Mouse (Mus musculus): ENCODE data around the gene Ripply3. TPM values are rescaled to one million over a fixed set of nuclear protein-coding genes. Genes with fewer than 3 reads are reported as not detected.

The Ripply3 gene
- 0.91 and 1.3 TPM in 2 replicates for polyA plus RNA-seq (2015; fragmentation: Nextera tagmentation; extraction: Ambion mirVana)

DNA sequence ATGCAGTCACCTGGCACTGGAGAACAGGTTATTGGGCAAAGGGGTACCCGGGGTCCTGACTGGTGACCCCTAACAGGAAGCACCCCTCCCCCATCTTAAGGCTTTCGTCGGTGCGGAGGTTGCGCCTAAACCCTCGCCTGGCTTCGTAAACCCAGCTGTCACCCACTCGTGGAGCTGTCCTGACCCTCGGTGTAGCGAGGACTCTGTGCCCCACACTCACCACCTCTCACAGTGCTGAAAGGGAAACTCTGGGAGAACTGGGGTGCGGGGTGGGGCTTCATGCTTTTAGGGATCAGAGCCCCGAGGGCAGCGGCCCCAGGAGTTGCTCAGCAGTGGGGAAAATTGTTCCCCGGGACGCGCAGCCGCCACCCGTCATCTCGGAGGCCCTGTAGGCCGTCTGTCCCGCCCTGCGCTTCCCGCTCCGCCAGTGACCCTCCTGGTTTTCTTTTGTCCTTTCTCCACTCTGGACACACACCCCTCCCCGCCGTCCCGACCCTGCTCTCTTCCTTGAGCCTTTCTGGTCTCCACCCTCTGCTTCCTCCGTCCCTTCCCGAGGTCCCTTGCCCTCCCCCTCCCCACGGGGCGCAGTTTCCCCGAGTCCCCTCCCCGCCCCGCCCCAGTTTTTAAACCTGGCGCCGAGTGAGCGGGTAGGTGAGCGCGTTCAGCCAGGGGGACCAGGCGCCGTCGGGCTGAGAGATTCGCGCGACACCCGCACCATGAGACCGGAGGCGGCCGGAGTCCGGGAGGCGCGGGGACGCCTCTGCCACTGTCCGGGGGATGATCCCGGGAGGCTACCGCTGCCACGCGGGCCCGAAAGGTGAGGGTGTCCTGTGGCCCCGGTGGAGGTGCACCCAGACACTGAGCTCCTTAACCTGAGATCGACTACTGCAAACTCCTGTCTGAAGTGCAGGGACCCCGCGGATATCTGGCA lies at the start of gene Ripply3:
TSS of gene Ripply3 (plus strand) at position 640 of the 931 bp plus-strand sequence.
- 0 out of 2 replicates have a peak, but pooled peaks have one; percentile 11 for ATAC-seq (replicated peaks)
- WGBS = 2% methylated on average over 63 of the region's 63 CpGs
- H3K9ac ChIP-seq (replicated peaks) = peak within 1 kb of the TSS; percentile 43

DNA sequence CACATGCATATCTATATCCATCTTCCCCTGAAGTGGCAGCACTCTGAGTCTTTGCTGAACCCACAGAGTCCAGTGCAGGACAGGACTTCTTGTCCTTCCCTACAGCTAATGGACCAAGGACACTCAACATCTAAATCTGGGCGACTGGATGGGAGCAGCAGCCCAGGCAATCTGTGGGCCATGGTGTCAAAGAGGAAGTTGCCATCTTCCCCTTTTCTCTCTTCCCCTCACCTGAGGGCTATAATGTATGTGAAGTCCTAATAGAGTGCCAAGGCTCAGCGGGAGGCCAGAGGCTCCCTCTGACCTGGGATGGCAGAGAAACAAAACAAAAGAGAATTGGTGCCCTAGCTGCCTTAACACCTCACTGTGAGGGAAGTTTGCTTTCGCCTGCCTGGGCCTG lies 44.2 kb upstream of the Ripply3 start:
- Histone ChIP-seq H3K4me1 (peaks cover 5% of the 10 kb centered on the region), H3K36me3 (no peaks in the 10 kb centered on the region)
- 99% methylated on average over 3 of the region's 3 CpGs for WGBS

More for the DNA sequence above, at the start of gene Ripply3:
- no peaks in the 10 kb centered on the region for H3K36me3 ChIP-seq
- H3K27ac ChIP-seq (replicated peaks) = no peak within 1 kb of the TSS
- H3K4me2 ChIP-seq (replicated peaks) = peak within 1 kb of the TSS; percentile 80
- no peaks in the 10 kb centered on the region for H3K9me3 ChIP-seq
- peaks cover 31% of the 10 kb centered on the region for H3K4me1 ChIP-seq
- H3K27me3 ChIP-seq = peaks cover 16% of the 10 kb centered on the region
- peak within 1 kb of the TSS; percentile 40 for H3K4me3 ChIP-seq

DNA sequence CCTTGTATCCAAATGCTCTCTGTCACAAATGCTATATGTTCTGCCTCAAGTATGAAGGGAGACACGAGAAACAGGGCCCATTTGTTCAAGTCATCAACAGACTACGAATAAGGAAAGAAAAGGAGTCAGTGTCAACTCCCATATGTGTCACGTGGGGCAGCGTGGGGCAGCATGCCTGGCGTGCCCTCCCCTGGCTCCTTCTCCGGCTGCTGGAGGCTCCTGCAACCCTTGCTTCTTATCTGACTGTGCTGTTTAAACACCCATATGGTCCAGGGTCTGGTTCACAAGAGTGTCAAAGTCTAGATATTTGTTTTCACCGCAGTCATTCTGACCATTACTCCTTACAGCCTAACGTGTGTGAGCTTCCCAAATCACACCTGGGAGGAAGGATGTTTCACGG lies 40.4 kb upstream of the Ripply3 start:
- H3K36me3 ChIP-seq = no peaks in the 10 kb centered on the region
- H3K9me3 ChIP-seq = no peaks in the 10 kb centered on the region
- no peak overlapping the region for H3K9ac ChIP-seq (replicated peaks)
- peaks cover 17% of the 10 kb centered on the region for H3K4me1 ChIP-seq
- H3K27ac ChIP-seq (replicated peaks) = no peak overlapping the region
- WGBS = 80% methylated on average over 9 of the region's 9 CpGs
- H3K4me3 ChIP-seq = no peak overlapping the region
- no peak for ATAC-seq (replicated peaks)
- H3K27me3 ChIP-seq = no peaks in the 10 kb centered on the region
- H3K4me2 ChIP-seq (replicated peaks) = no peak overlapping the region

More for the DNA sequence above, 44.2 kb upstream of the Ripply3 start:
- Histone ChIP-seq H3K27me3 (no peaks in the 10 kb centered on the region), H3K27ac (replicated peaks) (no peak overlapping the region), H3K4me3 (no peak overlapping the region), H3K9me3 (no peaks in the 10 kb centered on the region), H3K9ac (replicated peaks) (no peak overlapping the region), H3K4me2 (replicated peaks) (no peak overlapping the region)
- ATAC-seq (replicated peaks) = no peak

DNA sequence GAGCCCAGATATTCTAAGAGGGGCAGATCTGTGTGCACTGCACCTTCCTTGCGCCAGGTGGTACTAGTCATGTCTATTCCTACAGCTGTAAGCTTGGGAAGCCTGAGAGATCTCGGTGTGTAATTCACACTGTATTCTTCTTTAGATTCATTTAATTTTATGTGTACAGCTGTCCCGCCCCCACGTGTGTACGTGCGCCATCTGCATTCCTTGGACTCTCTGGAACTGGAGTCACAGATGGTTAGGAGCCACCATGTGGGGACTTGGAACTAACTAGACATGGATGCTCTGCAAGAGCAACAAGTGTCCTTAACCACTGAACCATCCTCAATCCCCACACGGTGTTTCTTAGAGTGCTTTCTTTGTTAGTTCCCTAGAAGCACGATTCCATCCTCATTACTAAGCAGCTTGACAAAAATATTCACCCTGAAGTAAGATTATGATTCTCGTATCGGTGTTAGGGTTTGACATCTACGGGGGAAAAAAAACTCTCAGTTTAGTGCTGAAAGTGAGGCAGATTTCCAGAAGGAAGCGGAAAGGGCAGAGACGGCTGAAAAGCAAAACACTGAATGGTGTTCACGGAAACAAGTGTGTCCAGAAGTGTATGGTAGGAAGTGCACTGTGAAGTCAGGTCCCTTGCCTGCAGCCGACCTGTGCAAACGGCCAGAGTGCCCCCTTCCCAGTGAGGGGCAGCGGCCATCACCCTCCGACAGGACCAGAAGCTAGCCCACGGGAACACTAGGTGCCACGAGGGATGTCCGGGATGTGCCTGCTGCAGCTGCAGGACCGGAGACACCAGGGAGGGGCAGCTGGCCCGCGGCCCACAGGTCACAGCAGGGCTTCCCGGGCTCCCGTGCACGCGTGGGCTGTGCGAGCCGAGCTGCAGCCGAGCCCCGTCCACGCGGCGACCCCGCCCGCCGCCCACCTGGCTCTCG lies 38.8 kb upstream of the Ripply3 start:
- Histone ChIP-seq H3K9ac (replicated peaks) (peak overlapping the region; percentile 79), H3K36me3 (no peaks in the 10 kb centered on the region), H3K9me3 (no peaks in the 10 kb centered on the region), H3K27me3 (no peaks in the 10 kb centered on the region), H3K4me2 (replicated peaks) (peak overlapping the region; percentile 88), H3K27ac (replicated peaks) (peak overlapping the region; percentile 61), H3K4me1 (peaks cover 17% of the 10 kb centered on the region), H3K4me3 (peak overlapping the region; percentile 78)
- ATAC-seq (replicated peaks) = peak; percentile 37; the same call in 1 of the 2 replicates
- 6% methylated on average over 39 of the region's 39 CpGs for WGBS

DNA sequence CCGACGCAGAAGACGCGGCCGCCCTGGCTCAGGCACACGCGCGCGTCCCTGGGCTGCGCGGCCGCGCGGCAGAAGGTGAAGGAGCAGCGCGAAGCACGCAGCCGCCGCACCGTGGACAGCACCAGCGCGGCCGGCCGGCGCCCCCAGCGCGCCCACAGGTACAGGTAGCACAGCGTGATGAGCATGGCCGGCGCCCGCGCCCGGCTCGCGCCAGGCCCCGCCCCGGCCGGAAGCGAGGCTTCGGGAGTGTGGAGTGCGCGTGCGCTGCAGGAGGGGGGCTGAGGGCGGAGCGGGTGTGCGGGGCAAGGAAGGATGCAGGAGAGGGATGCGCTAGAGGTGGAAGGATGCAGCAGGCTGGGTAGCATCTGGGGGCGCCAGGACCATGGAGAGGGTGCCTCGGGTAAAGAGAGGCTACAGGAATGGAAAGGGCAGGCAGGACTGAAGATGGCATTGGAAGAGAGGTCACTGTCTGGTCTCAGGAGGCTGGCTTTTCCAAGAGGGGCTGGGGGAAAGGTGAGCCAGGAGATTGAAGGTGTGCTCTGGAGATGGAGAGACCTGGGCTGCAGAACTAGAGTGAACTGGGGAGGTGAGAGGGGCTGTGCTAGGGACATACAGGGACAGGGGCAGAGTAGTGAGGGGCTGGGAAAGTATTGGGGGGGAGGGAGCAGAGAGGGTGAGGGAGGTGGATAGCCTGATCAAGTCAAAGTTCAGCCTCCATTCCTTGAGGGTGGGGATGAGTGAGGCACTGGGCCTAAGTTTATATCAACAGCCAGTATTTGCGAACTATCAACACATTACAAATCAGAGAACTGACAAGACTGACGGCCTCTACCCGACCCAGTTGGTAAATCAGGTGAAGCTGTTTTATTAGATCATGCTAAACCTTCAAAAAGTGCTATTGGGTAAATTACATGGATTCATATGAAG lies 37.9 kb upstream of the Ripply3 start:
- Histone ChIP-seq H3K4me1 (peaks cover 17% of the 10 kb centered on the region), H3K36me3 (no peaks in the 10 kb centered on the region), H3K27ac (replicated peaks) (peak overlapping the region; percentile 61), H3K4me3 (peak overlapping the region; percentile 78), H3K4me2 (replicated peaks) (peak overlapping the region; percentile 88), H3K27me3 (no peaks in the 10 kb centered on the region), H3K9ac (replicated peaks) (peak overlapping the region; percentile 79), H3K9me3 (no peaks in the 10 kb centered on the region)
- peak; percentile 96 for ATAC-seq (replicated peaks)
- WGBS = 5% methylated on average over 52 of the region's 52 CpGs

DNA sequence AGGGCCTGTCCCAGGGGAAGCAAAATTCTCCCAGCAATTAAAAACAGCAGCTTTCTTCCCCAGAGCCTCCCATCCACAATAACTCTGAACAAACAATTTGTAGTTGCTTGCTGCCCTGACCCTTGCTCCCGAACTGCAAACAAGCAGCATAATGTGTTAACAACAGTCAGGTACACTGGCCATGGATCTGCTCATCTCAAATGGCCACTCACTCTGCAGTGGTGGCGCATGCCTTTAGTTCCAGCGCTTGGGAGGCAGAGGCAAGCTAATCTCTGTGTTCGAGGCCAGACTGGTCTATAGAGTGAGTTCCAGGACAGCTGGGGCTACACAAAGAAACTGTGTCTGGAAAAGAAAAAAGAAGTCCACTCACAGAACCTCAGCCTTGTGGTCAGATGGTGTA lies 37.1 kb upstream of the Ripply3 start:
- 88% methylated on average over 4 of the region's 4 CpGs for WGBS
- Histone ChIP-seq H3K9ac (replicated peaks) (no peak overlapping the region), H3K27me3 (no peaks in the 10 kb centered on the region), H3K36me3 (no peaks in the 10 kb centered on the region), H3K4me3 (no peak overlapping the region), H3K4me1 (peaks cover 17% of the 10 kb centered on the region), H3K9me3 (no peaks in the 10 kb centered on the region), H3K4me2 (replicated peaks) (no peak overlapping the region), H3K27ac (replicated peaks) (no peak overlapping the region)
- no peak for ATAC-seq (replicated peaks)

DNA sequence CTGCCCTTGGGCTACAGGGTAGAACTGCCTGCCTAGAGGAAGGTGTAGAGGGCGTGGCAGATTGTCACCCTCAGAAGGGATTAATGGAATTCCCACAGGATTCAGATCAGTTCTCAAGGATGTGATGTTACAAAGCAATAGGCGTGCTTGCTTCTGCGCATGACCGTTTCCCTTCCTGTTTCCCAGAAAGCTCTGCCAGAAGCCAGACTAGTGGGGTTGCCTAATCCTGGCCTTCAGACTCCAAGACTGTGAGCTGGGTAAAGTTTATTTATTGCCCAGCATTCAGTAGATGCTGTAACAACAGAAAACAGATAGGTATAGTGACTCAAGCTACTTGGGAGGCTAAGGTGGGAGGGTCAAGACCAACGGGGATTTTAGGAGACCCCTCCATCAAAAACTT lies 30.1 kb upstream of the Ripply3 start:
- no peaks in the 10 kb centered on the region for H3K27me3 ChIP-seq
- no peaks in the 10 kb centered on the region for H3K9me3 ChIP-seq
- no peak overlapping the region for H3K27ac ChIP-seq (replicated peaks)
- H3K36me3 ChIP-seq = no peaks in the 10 kb centered on the region
- H3K4me3 ChIP-seq = no peak overlapping the region
- 95% methylated on average over 5 of the region's 5 CpGs for WGBS
- H3K4me2 ChIP-seq (replicated peaks) = no peak overlapping the region
- peaks cover 10% of the 10 kb centered on the region for H3K4me1 ChIP-seq
- no peak for ATAC-seq (replicated peaks)
- no peak overlapping the region for H3K9ac ChIP-seq (replicated peaks)

DNA sequence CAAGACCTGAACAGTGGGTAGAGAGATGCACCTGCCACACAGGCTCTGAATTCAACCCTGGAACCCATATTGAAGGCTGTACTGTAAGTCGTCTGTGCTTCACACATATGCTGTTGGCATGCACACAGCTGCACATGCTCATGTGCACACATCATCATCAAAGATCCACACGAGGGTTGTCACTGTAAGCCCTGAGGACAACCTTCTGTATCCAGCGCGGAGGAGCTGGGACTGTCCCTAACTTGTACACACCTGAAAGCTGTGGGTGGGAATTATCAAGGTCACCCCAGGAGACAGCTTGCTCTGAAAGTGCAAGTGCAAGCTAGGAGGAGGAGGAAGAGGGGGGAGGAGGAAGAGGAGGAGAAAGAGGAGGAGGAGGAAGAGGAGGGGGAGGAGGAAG lies 29.0 kb upstream of the Ripply3 start:
- Histone ChIP-seq H3K4me3 (no peak overlapping the region), H3K27ac (replicated peaks) (no peak overlapping the region), H3K4me2 (replicated peaks) (no peak overlapping the region), H3K27me3 (no peaks in the 10 kb centered on the region), H3K4me1 (peaks cover 11% of the 10 kb centered on the region), H3K9ac (replicated peaks) (no peak overlapping the region), H3K9me3 (no peaks in the 10 kb centered on the region), H3K36me3 (no peaks in the 10 kb centered on the region)
- ATAC-seq (replicated peaks) = no peak
- 77% methylated on average over 4 of the region's 4 CpGs for WGBS

DNA sequence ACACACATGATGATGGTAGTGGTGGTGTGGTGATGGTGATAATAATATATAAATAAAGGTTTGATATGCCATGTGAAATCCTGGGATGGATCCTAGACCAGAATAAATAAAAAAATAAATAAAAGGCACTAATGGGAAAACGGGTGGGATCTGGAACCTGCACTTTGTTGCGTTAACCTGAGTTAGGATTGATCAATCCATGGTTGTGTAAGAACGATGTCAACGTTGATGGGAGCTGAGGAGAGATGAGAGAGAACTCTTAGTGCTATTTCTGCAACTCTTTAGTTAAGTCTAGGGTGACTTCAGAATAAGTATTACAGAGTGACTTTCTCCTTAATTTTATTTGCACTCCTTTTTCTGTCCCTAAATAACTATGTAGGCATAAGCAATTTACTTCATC lies 27.0 kb upstream of the Ripply3 start:
- no peak overlapping the region for H3K4me2 ChIP-seq (replicated peaks)
- ATAC-seq (replicated peaks) = no peak
- H3K36me3 ChIP-seq = no peaks in the 10 kb centered on the region
- H3K27me3 ChIP-seq = no peaks in the 10 kb centered on the region
- H3K9ac ChIP-seq (replicated peaks) = no peak overlapping the region
- H3K9me3 ChIP-seq = no peaks in the 10 kb centered on the region
- no peak overlapping the region for H3K27ac ChIP-seq (replicated peaks)
- no peak overlapping the region for H3K4me3 ChIP-seq
- WGBS = 95% methylated on average over 4 of the region's 4 CpGs
- peaks cover 11% of the 10 kb centered on the region for H3K4me1 ChIP-seq

DNA sequence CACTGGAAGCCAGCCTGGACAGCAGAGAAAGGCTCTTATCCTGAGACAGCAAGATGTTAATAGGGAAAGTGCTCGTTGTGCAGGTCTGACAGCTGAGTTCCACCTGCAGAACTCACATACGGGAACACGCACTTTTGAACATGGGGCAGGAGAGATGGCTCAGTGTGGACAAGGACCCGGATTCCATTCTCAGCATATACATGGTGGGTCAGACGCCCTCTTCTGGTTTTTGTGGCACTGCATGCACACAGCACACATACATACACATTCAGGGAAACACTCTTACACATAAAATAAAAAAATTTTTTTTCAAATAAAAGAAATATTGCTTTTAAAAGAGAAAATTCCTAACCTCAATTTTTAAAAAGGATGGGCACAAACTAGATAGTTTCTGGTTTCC lies 26.5 kb upstream of the Ripply3 start:
- Histone ChIP-seq H3K4me2 (replicated peaks) (no peak overlapping the region), H3K9ac (replicated peaks) (no peak overlapping the region), H3K4me1 (peaks cover 11% of the 10 kb centered on the region), H3K36me3 (no peaks in the 10 kb centered on the region), H3K27me3 (no peaks in the 10 kb centered on the region), H3K27ac (replicated peaks) (no peak overlapping the region), H3K4me3 (no peak overlapping the region), H3K9me3 (no peaks in the 10 kb centered on the region)
- no peak for ATAC-seq (replicated peaks)
- 83% methylated on average over 5 of the region's 5 CpGs for WGBS
